12 mouse cellular contexts compared by ENCODE assay signal in the genomic region with DNA sequence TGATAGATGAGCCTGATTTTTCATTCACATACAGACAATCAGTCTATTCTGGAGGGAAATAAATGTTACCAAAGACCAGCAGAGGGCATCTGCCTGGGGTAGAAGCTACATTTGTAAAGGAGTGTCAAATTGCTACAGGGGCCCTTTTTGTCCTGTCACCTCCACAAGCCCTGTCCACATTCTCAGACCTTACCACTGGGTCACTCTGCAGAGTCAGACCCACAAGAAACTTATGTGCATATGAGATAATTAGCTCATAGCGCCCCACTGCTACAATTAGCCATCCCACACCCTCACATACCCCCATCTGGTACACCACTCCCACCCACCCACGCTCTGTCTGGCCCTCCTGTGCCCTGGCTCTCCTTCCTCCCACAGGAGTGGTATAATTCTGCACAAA.
A peak's percentile ranks its signal among the peaks of the same experiment; 100 is the strongest.
DNase-seq lines count a peak whose midpoint lies in the region; ATAC-seq and TF ChIP-seq lines count a peak whose summit lies in the region.
"Had no signal": no experiment of that assay in that cellular context is flagged by ENCODE, and none has a peak within 500 bp of the region (broad histone marks: within the 10 kb centered on the region; RNA-seq: fewer than 3 reads in every experiment).

No protein-coding gene starts in this region.

- H3K4me1 ChIP-seq in midbrain, embryonic 12.5 days: peaks cover 7% of the 10 kb centered on the region; the same call in 1 of the 2 replicates
- H3K4me1 ChIP-seq in midbrain, embryonic 11.5 days (ENCODE audit: control insufficient read depth, insufficient read depth, low read length): 0 out of 2 replicates have a peak, but pooled peaks cover 2% of the 10 kb centered on the region
- H3K4me1 ChIP-seq in hindbrain, postnatal 0 days (ENCODE audit: insufficient read depth, low read length): peaks cover 4% of the 10 kb centered on the region

- 0 out of 2 replicates have a peak, but pooled peaks have one; percentile 4 for ATAC-seq in midbrain, embryonic 12.5 days (ENCODE audit: low FRiP score, low read depth)
- no peak for ATAC-seq in midbrain, embryonic 11.5 days (ENCODE audit: low FRiP score)
- 0 out of 2 replicates have a peak, but pooled peaks have one; percentile 19 for ATAC-seq in hindbrain, postnatal 0 days

- H3K27ac ChIP-seq in midbrain, embryonic 12.5 days (replicated peaks): no peak overlapping the region
- no peak overlapping the region for H3K27ac ChIP-seq in midbrain, embryonic 11.5 days (ENCODE audit: low read depth, low read length)
- peak overlapping the region; percentile 87 for H3K27ac ChIP-seq in hindbrain, postnatal 0 days
- H3K27ac ChIP-seq: heart, adult 2 months had no signal

- peak overlapping the region; percentile 88 for H3K4me2 ChIP-seq in midbrain, embryonic 12.5 days (replicated peaks)
- no peak overlapping the region for H3K4me2 ChIP-seq in midbrain, embryonic 11.5 days
- H3K4me2 ChIP-seq in hindbrain, postnatal 0 days (ENCODE audit: low read depth, low read length): peak overlapping the region; percentile 72

- H3K9me3 ChIP-seq in midbrain, embryonic 12.5 days: no peaks in the 10 kb centered on the region
- no peaks in the 10 kb centered on the region for H3K9me3 ChIP-seq in midbrain, embryonic 11.5 days (ENCODE audit: control insufficient read depth, low read length)
- H3K9me3 ChIP-seq in hindbrain, postnatal 0 days (ENCODE audit: low read length): no peaks in the 10 kb centered on the region

- DNase-seq in midbrain, embryonic 11.5 days (ENCODE audit: low spot score, missing footprints): no peak
- peak; percentile 62 to 68 for DNase-seq in cerebellum, postnatal 10 days
- peak; percentile 58 for DNase-seq in hindbrain, postnatal 0 days (ENCODE audit: low spot score)
- DNase-seq in retina, embryonic 14.5 days (ENCODE audit: low spot score): peak; percentile 58
- no peak for DNase-seq in heart, adult 18-20 months
- DNase-seq in frontal cortex, postnatal 10 days (ENCODE audit: low spot score in 2 of 2): no peak
- DNase-seq in urinary bladder, postnatal 4 days (ENCODE audit: low spot score in 2 of 2): no peak
- DNase-seq: heart, adult 2 months; kidney, postnatal 25 days; lung, postnatal 36 days had no signal

- no peak overlapping the region for H3K4me3 ChIP-seq in midbrain, embryonic 12.5 days
- no peak overlapping the region for H3K4me3 ChIP-seq in midbrain, embryonic 11.5 days (ENCODE audit: low read depth, low read length)
- peak overlapping the region; percentile 63 for H3K4me3 ChIP-seq in hindbrain, postnatal 0 days (ENCODE audit: low read length)
- H3K4me3 ChIP-seq: heart, adult 2 months had no signal

- peaks cover 24% of the 10 kb centered on the region for H3K27me3 ChIP-seq in midbrain, embryonic 12.5 days
- H3K27me3 ChIP-seq in midbrain, embryonic 11.5 days (ENCODE audit: control insufficient read depth, insufficient read depth, low read length): no peaks in the 10 kb centered on the region; the same call in 1 of the 2 replicates
- no peaks in the 10 kb centered on the region for H3K27me3 ChIP-seq in hindbrain, postnatal 0 days (ENCODE audit: insufficient read depth, low read length)

- peak; percentile 61 for TF ChIP-seq CTCF in hindbrain, postnatal 0 days (IDR thresholded peaks at IDR 0.05; ENCODE audit: low read depth)

- no peaks in the 10 kb centered on the region for H3K36me3 ChIP-seq in midbrain, embryonic 12.5 days
- no peaks in the 10 kb centered on the region for H3K36me3 ChIP-seq in midbrain, embryonic 11.5 days (ENCODE audit: control insufficient read depth, insufficient read depth, low read length)
- H3K36me3 ChIP-seq in hindbrain, postnatal 0 days (ENCODE audit: insufficient read depth, low read length): no peaks in the 10 kb centered on the region
- H3K36me3 ChIP-seq: G1E had no signal

- 74% methylated on average over 2 of the region's 2 CpGs for WGBS in midbrain, embryonic 12.5 days
- 66% methylated on average over 2 of the region's 2 CpGs for WGBS in midbrain, embryonic 11.5 days
- 57% methylated on average over 2 of the region's 2 CpGs for WGBS in hindbrain, postnatal 0 days

- no peak overlapping the region for H3K9ac ChIP-seq in midbrain, embryonic 12.5 days (replicated peaks)
- no peak overlapping the region for H3K9ac ChIP-seq in midbrain, embryonic 11.5 days (ENCODE audit: low read length)
- peak overlapping the region; percentile 44; the same call in 1 of the 2 replicates for H3K9ac ChIP-seq in hindbrain, postnatal 0 days (replicated peaks; ENCODE audit: low read length)

Comparison
In these comparisons a context has a peak if more than half of its experiments do, and no peak if none do; other contexts are left out.
1. DNase-seq: peak in cerebellum, postnatal 10 days (2 of 2), hindbrain, postnatal 0 days (single experiment) and retina, embryonic 14.5 days (single experiment); none in midbrain, embryonic 11.5 days (single experiment), heart, adult 18-20 months (0 of 2), frontal cortex, postnatal 10 days (0 of 2) and urinary bladder, postnatal 4 days (0 of 2).